ENCODE assay signal across 8 mouse cellular contexts in the genomic region with DNA sequence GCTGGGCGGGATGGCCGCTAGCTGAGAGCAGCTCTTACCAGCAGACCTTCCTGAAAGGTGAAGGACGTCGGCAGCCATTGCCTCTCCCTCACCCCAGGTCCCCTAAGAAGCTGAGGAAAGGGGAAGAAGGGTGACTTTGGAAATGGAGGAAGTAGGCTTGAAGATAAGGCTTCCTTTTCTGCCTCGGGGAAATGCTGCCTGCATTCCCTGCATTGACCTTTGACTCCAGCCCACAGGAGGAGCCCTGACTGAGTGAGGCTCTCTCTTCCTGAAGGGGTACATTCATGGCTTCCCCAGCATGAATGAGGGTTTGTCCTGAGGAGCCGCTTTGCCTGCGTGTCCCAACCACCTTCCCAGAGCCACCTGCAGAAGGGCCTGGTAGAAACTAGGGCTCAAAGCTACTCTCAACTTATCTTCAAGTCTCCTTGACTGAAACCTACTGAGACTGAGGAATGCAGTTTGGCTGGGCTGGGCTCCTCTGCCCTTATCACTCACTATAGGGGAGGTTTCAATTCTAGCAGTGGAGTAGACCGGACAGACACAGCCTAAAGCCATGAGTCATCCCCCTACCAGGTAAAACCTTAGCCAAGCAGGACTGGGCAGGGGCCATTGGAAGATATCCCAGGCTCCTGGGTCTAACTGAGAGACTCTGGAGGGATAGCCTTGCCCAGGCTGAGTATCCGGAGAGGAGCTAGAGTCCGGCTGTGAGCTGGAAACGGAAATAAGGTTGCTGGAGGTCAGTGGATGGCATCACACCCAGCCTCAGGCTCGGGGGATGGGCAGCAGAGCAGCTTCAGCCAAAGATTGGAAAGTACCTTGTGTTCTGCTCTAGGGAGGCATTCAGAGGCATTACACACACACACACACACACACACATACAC. TPM values are rescaled to one million over a fixed set of nuclear protein-coding genes. Genes with fewer than 3 reads are reported as not detected.
DNase-seq lines count a peak whose midpoint lies in the region; ATAC-seq lines count a peak whose summit lies in the region.

No protein-coding gene starts in this region.

- H3K4me1 ChIP-seq in heart, embryonic 11.5 days (ENCODE audit: control insufficient read depth, insufficient read depth, low read length) = peaks cover 18% of the 10 kb centered on the region
- H3K4me1 ChIP-seq in forebrain, embryonic 12.5 days = 0 out of 2 replicates have a peak, but pooled peaks cover 9% of the 10 kb centered on the region

- WGBS in heart, embryonic 11.5 days (ENCODE audit: insufficient replicate concordance) = 20% methylated on average over 12 of the region's 12 CpGs
- WGBS in forebrain, embryonic 12.5 days = 67% methylated on average over 12 of the region's 12 CpGs

- no peak for ATAC-seq in heart, embryonic 11.5 days (replicated peaks; ENCODE audit: insufficient number of reproducible peaks, low FRiP score, low TSS enrichment)
- ATAC-seq in forebrain, embryonic 12.5 days (ENCODE audit: low FRiP score) = no peak

- peak; percentile 50 for DNase-seq in CD4-positive helper T cell, adult 2 months (ENCODE audit: low read depth, low spot score)
- DNase-seq in adrenal gland, adult 18-20 months (ENCODE audit: low spot score in 2 of 2) = peak; percentile 58 to 61
- peak; percentile 62 to 73 for DNase-seq in kidney, postnatal 4 days
- DNase-seq in mesoderm, embryonic 11.5 days (ENCODE audit: low read depth, low spot score) = peak; percentile 50
- DNase-seq in right cerebral cortex, adult 18-20 months = no peak
- DNase-seq in frontal cortex, postnatal 36 days (ENCODE audit: low spot score in 2 of 2) = no peak

- H3K27ac ChIP-seq in heart, embryonic 11.5 days (ENCODE audit: low read depth, low read length) = peak overlapping the region; percentile 54
- H3K27ac ChIP-seq in forebrain, embryonic 12.5 days = no peak overlapping the region

- no peaks in the 10 kb centered on the region for H3K36me3 ChIP-seq in heart, embryonic 11.5 days (ENCODE audit: control insufficient read depth, insufficient read depth, low read length)
- no peaks in the 10 kb centered on the region for H3K36me3 ChIP-seq in forebrain, embryonic 12.5 days (replicated peaks)

- H3K4me2 ChIP-seq in heart, embryonic 11.5 days = 0 out of 2 replicates have a peak overlapping the region, but pooled peaks have one; percentile 16
- H3K4me2 ChIP-seq in forebrain, embryonic 12.5 days = no peak overlapping the region

- no peak overlapping the region for H3K4me3 ChIP-seq in heart, embryonic 11.5 days (ENCODE audit: low read depth, low read length)
- H3K4me3 ChIP-seq in forebrain, embryonic 12.5 days (replicated peaks) = no peak overlapping the region

- no peak overlapping the region for H3K9ac ChIP-seq in heart, embryonic 11.5 days (ENCODE audit: low read depth, low read length)
- H3K9ac ChIP-seq in forebrain, embryonic 12.5 days = no peak overlapping the region

- H3K27me3 ChIP-seq in heart, embryonic 11.5 days (ENCODE audit: control insufficient read depth, insufficient read depth, low read length) = no peaks in the 10 kb centered on the region
- H3K27me3 ChIP-seq in forebrain, embryonic 12.5 days = no peaks in the 10 kb centered on the region

- no peaks in the 10 kb centered on the region for H3K9me3 ChIP-seq in heart, embryonic 11.5 days (replicated peaks; ENCODE audit: control insufficient read depth, low read length)
- H3K9me3 ChIP-seq in forebrain, embryonic 12.5 days = no peaks in the 10 kb centered on the region

RNA-seq across cellular contexts. Expression of a gene that starts 18.5 kb away (rescaled TPM):
- 10 to 100 TPM in 1 of 2 experiments, 1 to 10 TPM in 1; 8.9 to 10.4 TPM for total RNA-seq in adrenal gland, adult 18-20 months (2021)
- polyA plus RNA-seq in heart, embryonic 11.5 days (2014; fragmentation: Nextera tagmentation; extraction: Ambion mirVana) = 4.6 TPM in 2 replicates
- polyA plus RNA-seq in forebrain, embryonic 12.5 days (2016; fragmentation: Nextera tagmentation; extraction: Ambion mirVana) = 9.4 and 10.7 TPM in 2 replicates

RNA-seq across cellular contexts. Expression of a gene that starts 28.0 kb away (rescaled TPM):
- total RNA-seq in adrenal gland, adult 18-20 months (2021) = 1 to 10 TPM; 5.7 to 7.2 TPM
- 1.7 and 1.9 TPM in 2 replicates for polyA plus RNA-seq in heart, embryonic 11.5 days (2014; fragmentation: Nextera tagmentation; extraction: Ambion mirVana)
- polyA plus RNA-seq in forebrain, embryonic 12.5 days (2016; fragmentation: Nextera tagmentation; extraction: Ambion mirVana) = 2.6 and 3.8 TPM in 2 replicates

Comparison
In these comparisons a context has a peak if more than half of its experiments do, and no peak if none do; other contexts are left out.
1. DNase-seq: peak in CD4-positive helper T cell, adult 2 months (single experiment), adrenal gland, adult 18-20 months (2 of 2), kidney, postnatal 4 days (2 of 2) and mesoderm, embryonic 11.5 days (single experiment); none in right cerebral cortex, adult 18-20 months (single experiment) and frontal cortex, postnatal 36 days (0 of 2).